ENCODE assay signal across 20 mouse cellular contexts in the genomic region with DNA sequence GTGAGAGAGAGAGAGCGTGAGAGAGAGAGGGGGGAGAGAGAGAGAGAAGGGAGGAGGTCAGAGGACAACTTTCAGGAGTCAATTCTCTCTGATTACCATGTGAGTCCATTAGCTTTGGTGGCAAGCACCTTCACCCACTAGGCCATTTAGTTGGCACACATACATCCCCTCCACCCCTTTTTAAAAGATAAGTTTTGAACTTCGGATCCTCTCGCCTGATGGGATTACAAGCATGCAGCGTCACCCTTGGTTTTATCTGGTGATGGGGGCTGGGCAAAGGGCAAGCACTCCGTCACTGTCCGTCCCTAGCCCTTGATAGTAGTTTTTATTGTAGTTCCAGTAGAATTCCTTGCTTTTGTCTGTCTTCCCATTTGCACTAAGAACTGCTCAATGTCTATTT. TPM values are rescaled to one million over a fixed set of nuclear protein-coding genes. Genes with fewer than 3 reads are reported as not detected.
DNase-seq lines count a peak whose midpoint lies in the region; ATAC-seq and TF ChIP-seq lines count a peak whose summit lies in the region.
"Had no signal": no experiment of that assay in that cellular context is flagged by ENCODE, and none has a peak within 500 bp of the region (broad histone marks: within the 10 kb centered on the region; RNA-seq: fewer than 3 reads in every experiment).

No protein-coding gene starts in this region.

- H3K4me1 ChIP-seq in kidney, postnatal 0 days (replicated peaks; ENCODE audit: insufficient read depth, low read length): no peaks in the 10 kb centered on the region
- H3K4me1 ChIP-seq in intestine, embryonic 15.5 days (replicated peaks): no peaks in the 10 kb centered on the region
- 0 out of 2 replicates have a peak, but pooled peaks cover 3% of the 10 kb centered on the region for H3K4me1 ChIP-seq in intestine, postnatal 0 days (replicated peaks; ENCODE audit: control insufficient read depth, insufficient read depth, low read length)
- no peaks in the 10 kb centered on the region for H3K4me1 ChIP-seq in hindbrain, embryonic 10.5 days (replicated peaks)
- H3K4me1 ChIP-seq: embryonic facial prominence, embryonic 10.5 days; forebrain, embryonic 13.5 days; heart, embryonic 13.5 days; hindbrain, embryonic 12.5 days had no signal

- H3K9ac ChIP-seq in kidney, postnatal 0 days (ENCODE audit: low read depth, low read length): no peak overlapping the region
- H3K9ac ChIP-seq in intestine, embryonic 15.5 days: no peak overlapping the region
- H3K9ac ChIP-seq in intestine, postnatal 0 days (ENCODE audit: low read depth, low read length): no peak overlapping the region
- H3K9ac ChIP-seq: forebrain, embryonic 13.5 days; forebrain, postnatal 0 days; heart, embryonic 13.5 days; hindbrain, embryonic 12.5 days had no signal

- peak; percentile 42 for DNase-seq in kidney, adult 9 months
- DNase-seq in kidney, adult 18-20 months: no peak
- no peak for DNase-seq in kidney, postnatal 0 days (ENCODE audit: low spot score)
- no peak for DNase-seq in kidney, postnatal 10 days
- no peak for DNase-seq in hindbrain, embryonic 10.5 days (ENCODE audit: low spot score)
- DNase-seq: cerebellum, adult 18-20 months; cerebellum, postnatal 10 days; forebrain, postnatal 0 days; gastrocnemius, postnatal 14 days; heart, postnatal 36 days had no signal

- no peaks in the 10 kb centered on the region for H3K27me3 ChIP-seq in kidney, postnatal 0 days (ENCODE audit: insufficient read depth, low read length)
- H3K27me3 ChIP-seq in intestine, embryonic 15.5 days (replicated peaks): no peaks in the 10 kb centered on the region
- no peaks in the 10 kb centered on the region for H3K27me3 ChIP-seq in intestine, postnatal 0 days (replicated peaks; ENCODE audit: control insufficient read depth, insufficient read depth, low read length)
- H3K27me3 ChIP-seq in hindbrain, embryonic 10.5 days (ENCODE audit: insufficient read depth, poor library complexity, severe bottlenecking): no peaks in the 10 kb centered on the region
- H3K27me3 ChIP-seq: CH12.LX; forebrain, embryonic 13.5 days; heart, embryonic 13.5 days; hindbrain, embryonic 12.5 days; Patski had no signal

- no peaks in the 10 kb centered on the region for H3K36me3 ChIP-seq in kidney, postnatal 0 days (ENCODE audit: insufficient read depth, low read length)
- no peaks in the 10 kb centered on the region for H3K36me3 ChIP-seq in intestine, embryonic 15.5 days
- H3K36me3 ChIP-seq in intestine, postnatal 0 days (ENCODE audit: control insufficient read depth, insufficient read depth): 0 out of 2 replicates have a peak, but pooled peaks cover 8% of the 10 kb centered on the region
- no peaks in the 10 kb centered on the region for H3K36me3 ChIP-seq in hindbrain, embryonic 10.5 days
- H3K36me3 ChIP-seq: embryonic facial prominence, embryonic 10.5 days; heart, embryonic 13.5 days had no signal

- peak overlapping the region; percentile 66; the same call in 1 of the 2 replicates for H3K27ac ChIP-seq in kidney, postnatal 0 days
- H3K27ac ChIP-seq in intestine, embryonic 15.5 days: peak overlapping the region; percentile 82
- H3K27ac ChIP-seq in intestine, postnatal 0 days (ENCODE audit: low read depth, low read length): peak overlapping the region; percentile 93
- H3K27ac ChIP-seq in hindbrain, embryonic 10.5 days: no peak overlapping the region
- H3K27ac ChIP-seq: embryonic facial prominence, embryonic 10.5 days; forebrain, embryonic 13.5 days; heart, embryonic 13.5 days; hindbrain, embryonic 12.5 days had no signal

- H3K4me3 ChIP-seq in kidney, postnatal 0 days (replicated peaks; ENCODE audit: low read depth, low read length): no peak overlapping the region
- H3K4me3 ChIP-seq in intestine, embryonic 15.5 days (replicated peaks): no peak overlapping the region
- no peak overlapping the region for H3K4me3 ChIP-seq in intestine, postnatal 0 days (ENCODE audit: low read depth, low read length)
- H3K4me3 ChIP-seq in hindbrain, embryonic 10.5 days: no peak overlapping the region
- H3K4me3 ChIP-seq: embryonic facial prominence, embryonic 10.5 days; forebrain, embryonic 13.5 days; heart, embryonic 13.5 days; hindbrain, embryonic 12.5 days had no signal

- H3K9me3 ChIP-seq in kidney, postnatal 0 days (replicated peaks; ENCODE audit: low read length): no peaks in the 10 kb centered on the region
- H3K9me3 ChIP-seq in intestine, embryonic 15.5 days: no peaks in the 10 kb centered on the region
- H3K9me3 ChIP-seq in intestine, postnatal 0 days (ENCODE audit: control insufficient read depth): 0 out of 2 replicates have a peak, but pooled peaks cover 2% of the 10 kb centered on the region
- peaks cover 11% of the 10 kb centered on the region; the same call in 1 of the 2 replicates for H3K9me3 ChIP-seq in hindbrain, embryonic 10.5 days
- H3K9me3 ChIP-seq: embryonic facial prominence, embryonic 10.5 days had no signal

- TF ChIP-seq CTCF in kidney, postnatal 0 days (IDR thresholded peaks at IDR 0.05; ENCODE audit: low read depth): no peak
- no peak for TF ChIP-seq CTCF in intestine, postnatal 0 days (IDR thresholded peaks at IDR 0.05; ENCODE audit: low read depth)

- no peak for ATAC-seq in kidney, postnatal 0 days (replicated peaks; ENCODE audit: low FRiP score, low read depth)
- ATAC-seq in intestine, embryonic 15.5 days: peak; percentile 78
- peak; percentile 85 for ATAC-seq in intestine, postnatal 0 days
- ATAC-seq: activated CD4-positive, CD25-positive, alpha-beta regulatory T cell, adult 4 months; forebrain, embryonic 13.5 days; forebrain, postnatal 0 days had no signal

- no peak overlapping the region for H3K4me2 ChIP-seq in kidney, postnatal 0 days (ENCODE audit: low read length)
- no peak overlapping the region for H3K4me2 ChIP-seq in intestine, embryonic 15.5 days (replicated peaks)
- peak overlapping the region; percentile 24; the same call in 1 of the 2 replicates for H3K4me2 ChIP-seq in intestine, postnatal 0 days (replicated peaks; ENCODE audit: low read depth)
- H3K4me2 ChIP-seq: forebrain, embryonic 13.5 days; heart, embryonic 13.5 days; hindbrain, embryonic 12.5 days had no signal

- WGBS in kidney, postnatal 0 days: 71% methylated on average over 6 of the region's 6 CpGs
- 70% methylated on average over 6 of the region's 6 CpGs for WGBS in intestine, embryonic 15.5 days
- WGBS in intestine, postnatal 0 days: 35% methylated on average over 6 of the region's 6 CpGs
- 89% methylated on average over 6 of the region's 6 CpGs for WGBS in hindbrain, embryonic 10.5 days

RNA-seq across cellular contexts. Expression of gene D130043K22Rik, which starts 35.3 kb away (rescaled TPM):
- 0.82 and 1.1 TPM in 2 replicates for polyA plus RNA-seq in kidney, postnatal 0 days (2015; fragmentation: Nextera tagmentation; extraction: Ambion mirVana)
- 1.2 and 1.3 TPM in 2 replicates for polyA plus RNA-seq in intestine, embryonic 15.5 days (2015; fragmentation: Nextera tagmentation; extraction: Ambion mirVana)
- 1.5 and 1.6 TPM in 2 replicates for polyA plus RNA-seq in intestine, postnatal 0 days (2015; fragmentation: Nextera tagmentation; extraction: Ambion mirVana)
- polyA plus RNA-seq in hindbrain, embryonic 10.5 days (2016; fragmentation: Nextera tagmentation; extraction: Ambion mirVana): 0.60 and 0.78 TPM in 2 replicates
- polyA plus RNA-seq: heart, postnatal 0 days had no signal

RNA-seq across cellular contexts. Expression of gene Tdp2, which starts 48.7 kb away (rescaled TPM):
- polyA plus RNA-seq in kidney, postnatal 0 days (2015; fragmentation: Nextera tagmentation; extraction: Ambion mirVana): 50.8 and 51.8 TPM in 2 replicates
- 55.9 and 65.0 TPM in 2 replicates for polyA plus RNA-seq in intestine, embryonic 15.5 days (2015; fragmentation: Nextera tagmentation; extraction: Ambion mirVana)
- 37.6 and 39.0 TPM in 2 replicates for polyA plus RNA-seq in intestine, postnatal 0 days (2015; fragmentation: Nextera tagmentation; extraction: Ambion mirVana)
- 64.4 and 74.7 TPM in 2 replicates for polyA plus RNA-seq in hindbrain, embryonic 10.5 days (2016; fragmentation: Nextera tagmentation; extraction: Ambion mirVana)

RNA-seq across cellular contexts. Expression of gene Acot13, which starts 48.9 kb away (rescaled TPM):
- 238 and 244 TPM in 2 replicates for polyA plus RNA-seq in kidney, postnatal 0 days (2015; fragmentation: Nextera tagmentation; extraction: Ambion mirVana)
- polyA plus RNA-seq in intestine, embryonic 15.5 days (2015; fragmentation: Nextera tagmentation; extraction: Ambion mirVana): 162 and 165 TPM in 2 replicates
- polyA plus RNA-seq in intestine, postnatal 0 days (2015; fragmentation: Nextera tagmentation; extraction: Ambion mirVana): 183 and 185 TPM in 2 replicates
- 56.5 and 62.3 TPM in 2 replicates for polyA plus RNA-seq in hindbrain, embryonic 10.5 days (2016; fragmentation: Nextera tagmentation; extraction: Ambion mirVana)

RNA-seq across cellular contexts. Expression of gene Aldh5a1, which starts 57.3 kb away (rescaled TPM):
- polyA plus RNA-seq in kidney, postnatal 0 days (2015; fragmentation: Nextera tagmentation; extraction: Ambion mirVana): 7.6 and 7.9 TPM in 2 replicates
- 9.6 and 10.3 TPM in 2 replicates for polyA plus RNA-seq in intestine, embryonic 15.5 days (2015; fragmentation: Nextera tagmentation; extraction: Ambion mirVana)
- 5.0 and 5.4 TPM in 2 replicates for polyA plus RNA-seq in intestine, postnatal 0 days (2015; fragmentation: Nextera tagmentation; extraction: Ambion mirVana)
- polyA plus RNA-seq in hindbrain, embryonic 10.5 days (2016; fragmentation: Nextera tagmentation; extraction: Ambion mirVana): 7.0 and 7.3 TPM in 2 replicates
